Mouse (Mus musculus) midbrain, postnatal 0 days (tissue): ENCODE data around the gene C2cd4c. TPM values are rescaled to one million over a fixed set of nuclear protein-coding genes. Genes with fewer than 3 reads are reported as not detected.
A peak's percentile ranks its signal among the peaks of the same experiment; 100 is the strongest.

Experiments used
- ATAC-seq: fragments of 200-750 bp; cut with Nextera tagmentation; 2 replicates; pipeline ENCODE4 v1.8.0; 2017; ENCODE audit warnings: moderate number of reproducible peaks, mild to moderate bottlenecking, moderate TSS enrichment, moderate library complexity; ENCODE audit not compliant: low FRiP score
- DNase-seq: peaks from one replicate; pipeline ENCODE4 v3.0.0-alpha.2; 2015; ENCODE audit warnings: low spot score
- H3K27ac ChIP-seq: fragments of 300-500 bp; sonication (generic); 2 replicates; pipeline ENCODE4 v1.5.1; 2014; ENCODE audit warnings: low read depth, mild to moderate bottlenecking, low read length, mixed read lengths
- H3K27me3 ChIP-seq: fragments of 300-500 bp; sonication (generic); 2 replicates; pipeline ENCODE4 v1.6.1; 2014; ENCODE audit warnings: low read length, control low read depth, mixed read lengths; ENCODE audit not compliant: insufficient read depth
- H3K36me3 ChIP-seq: fragments of 300-500 bp; sonication (generic); 2 replicates; pipeline ENCODE4 v1.6.1; 2014; ENCODE audit warnings: low read length, control low read depth, mixed read lengths; ENCODE audit not compliant: insufficient read depth
- H3K4me1 ChIP-seq: fragments of 300-500 bp; sonication (generic); 2 replicates; pipeline ENCODE4 v1.6.1; 2014; ENCODE audit warnings: mild to moderate bottlenecking, control low read depth, antibody characterized with exemption, low read length, mixed read lengths; ENCODE audit not compliant: insufficient read depth
- H3K4me2 ChIP-seq: fragments of 300-500 bp; sonication (generic); 2 replicates; pipeline ENCODE4 v1.6.1; 2014; ENCODE audit warnings: low read depth, mild to moderate bottlenecking, low read length, mixed read lengths; ENCODE audit not compliant: poor library complexity, severe bottlenecking
- H3K4me3 ChIP-seq: fragments of 300-500 bp; sonication (generic); 2 replicates; pipeline ENCODE4 v1.5.1; 2014; ENCODE audit warnings: low read depth, mild to moderate bottlenecking, low read length, moderate library complexity
- H3K9ac ChIP-seq: fragments of 300-500 bp; sonication (generic); replicated peaks from 2 replicates; pipeline ENCODE4 v1.6.1; 2014; ENCODE audit warnings: mild to moderate bottlenecking, low read length, moderate library complexity, mixed read lengths; ENCODE audit not compliant: poor library complexity, severe bottlenecking
- H3K9me3 ChIP-seq: fragments of 300-500 bp; sonication (generic); 2 replicates; pipeline ENCODE4 v1.6.1; 2016; ENCODE audit warnings: low read length, control low read depth
- CTCF ChIP-seq: IDR thresholded peaks from 2 replicates; pipeline ENCODE4 v1.5.1; 2016; ENCODE audit warnings: antibody characterized with exemption, mild to moderate bottlenecking
- WGBS: fragments of 180-500 bp; shearing (Covaris S2); extraction: QIAGEN DNeasy Blood & Tissue Kit; methylation state at CpG from one replicate; pipeline ENCODE4 v1.1.7; 2014; 5-methylcytosine and 5-hydroxymethylcytosine counted together
- polyA plus RNA-seq: library from polyadenylated mRNA; unstranded; fragments of >200 nt; fragmentation: Nextera tagmentation; extraction: Ambion mirVana; gene quantifications from 2 replicates; pipeline ENCODE4 v1.2.1, GENCODE M21; 2015
- total RNA-seq: library from RNA; depleted of rRNA; stranded (reverse); fragments of >200 nt; gene quantifications from 2 replicates; pipeline ENCODE4 v1.2.3, GENCODE M21; 2014

C2cd4c gene
- total and polyA plus RNA-seq, 2 experiments from 2014 or later = 1.7 to 43.6 TPM

DNA sequence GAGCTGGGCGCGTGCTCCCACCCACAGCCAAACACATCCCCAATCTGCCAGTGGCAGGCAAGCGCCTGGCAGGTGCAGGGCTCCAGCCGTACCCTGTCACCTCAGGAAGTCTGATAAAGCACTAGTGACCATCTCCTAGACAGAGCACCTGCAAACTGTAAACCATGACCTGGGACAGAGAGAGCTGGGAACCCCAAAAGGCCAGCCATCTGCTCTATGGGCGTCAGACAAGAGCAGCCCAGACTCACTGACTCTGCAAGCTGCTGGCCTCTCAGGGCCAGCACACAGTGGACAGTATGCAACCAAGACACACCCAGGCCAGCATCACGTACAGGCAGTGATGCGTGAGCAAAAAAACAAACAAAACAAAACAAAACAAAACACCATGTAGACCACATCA is 34.9 kb downstream of the C2cd4c start:
- 77% methylated on average over 7 of the region's 7 CpGs for WGBS
- Histone ChIP-seq H3K36me3 (no peaks in the 10 kb centered on the region), H3K9me3 (no peaks in the 10 kb centered on the region), H3K9ac (no peak overlapping the region), H3K27me3 (no peaks in the 10 kb centered on the region), H3K4me2 (no peak overlapping the region), H3K4me1 (no peaks in the 10 kb centered on the region), H3K27ac (no peak overlapping the region), H3K4me3 (no peak overlapping the region)
- DNase-seq (no peak), ATAC-seq (no peak)
- no peak for TF ChIP-seq CTCF

DNA sequence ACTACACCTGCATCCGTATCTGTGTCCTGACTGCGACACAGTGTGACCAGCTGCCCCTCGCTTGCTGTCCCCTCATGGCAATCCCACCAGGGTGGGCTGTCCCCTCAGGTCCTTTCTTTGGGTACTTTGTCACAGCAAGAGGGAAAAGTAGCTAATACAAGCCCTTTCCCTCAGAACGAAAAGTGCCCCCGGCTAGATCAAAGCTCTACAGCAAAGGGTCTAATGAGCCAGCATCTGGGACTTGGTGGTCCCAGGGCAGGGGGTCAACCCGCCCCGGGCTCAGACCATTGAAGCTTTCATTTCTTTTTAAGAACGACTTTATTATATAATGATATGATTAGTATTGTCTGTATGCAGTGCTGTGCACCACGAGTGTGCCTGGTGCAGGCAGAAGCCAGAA is 35.5 kb downstream of the C2cd4c start:
- Histone ChIP-seq H3K4me3 (no peak overlapping the region), H3K9me3 (no peaks in the 10 kb centered on the region), H3K4me2 (no peak overlapping the region), H3K27ac (no peak overlapping the region), H3K9ac (no peak overlapping the region), H3K36me3 (no peaks in the 10 kb centered on the region), H3K27me3 (no peaks in the 10 kb centered on the region), H3K4me1 (no peaks in the 10 kb centered on the region)
- WGBS = 54% methylated on average over 9 of the region's 9 CpGs
- no peak for TF ChIP-seq CTCF
- DNase-seq (no peak), ATAC-seq (no peak)

DNA sequence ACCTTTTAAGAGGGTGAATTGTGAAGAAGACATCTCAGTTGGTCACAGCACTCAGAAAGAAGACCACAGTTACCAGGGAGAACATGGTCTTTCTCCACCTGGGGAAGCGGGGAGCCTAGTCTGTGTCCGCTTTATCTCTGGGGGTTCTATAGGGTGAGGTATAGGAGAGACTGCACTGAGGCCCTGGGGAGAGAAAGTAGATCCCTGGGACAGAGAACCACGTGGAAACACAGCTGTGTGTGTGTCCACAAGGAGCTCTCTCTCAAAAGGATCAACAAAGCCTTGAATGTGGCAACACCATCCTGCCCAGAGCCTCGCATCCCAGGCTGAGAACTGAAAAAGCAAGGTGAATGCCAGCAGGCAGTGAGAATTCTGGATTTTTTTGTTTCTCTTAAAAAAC is 36.4 kb downstream of the C2cd4c start:
- Histone ChIP-seq H3K27ac (no peak overlapping the region), H3K36me3 (no peaks in the 10 kb centered on the region), H3K4me2 (no peak overlapping the region), H3K4me3 (no peak overlapping the region), H3K9me3 (no peaks in the 10 kb centered on the region), H3K4me1 (no peaks in the 10 kb centered on the region), H3K9ac (no peak overlapping the region), H3K27me3 (no peaks in the 10 kb centered on the region)
- ATAC-seq = no peak
- no peak for DNase-seq
- 75% methylated on average over 4 of the region's 4 CpGs for WGBS
- no peak for TF ChIP-seq CTCF

DNA sequence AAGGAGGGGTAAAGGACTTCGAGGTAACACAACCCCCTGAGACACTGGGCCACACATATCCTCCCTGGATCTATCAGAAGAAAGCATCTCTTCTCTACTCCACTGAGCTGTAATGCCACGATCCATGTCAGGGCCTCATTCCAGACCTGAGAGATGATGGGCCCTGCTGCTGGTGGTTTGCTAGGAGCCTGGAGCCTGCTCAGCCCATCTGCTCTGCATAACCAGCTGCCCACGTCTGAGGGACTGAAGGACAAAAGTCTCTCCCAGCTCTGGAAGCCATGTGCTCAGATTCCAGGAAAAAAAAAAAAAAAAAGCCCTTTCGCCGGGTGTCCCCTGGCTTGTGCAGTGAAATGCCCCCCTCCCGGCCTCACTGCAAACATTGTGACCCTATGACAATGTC is 38.1 kb downstream of the C2cd4c start:
- no peaks in the 10 kb centered on the region for H3K9me3 ChIP-seq
- no peaks in the 10 kb centered on the region for H3K4me1 ChIP-seq
- H3K36me3 ChIP-seq = no peaks in the 10 kb centered on the region
- H3K4me2 ChIP-seq = no peak overlapping the region
- WGBS = 72% methylated on average over 6 of the region's 6 CpGs
- H3K4me3 ChIP-seq = no peak overlapping the region
- H3K27me3 ChIP-seq = no peaks in the 10 kb centered on the region
- H3K9ac ChIP-seq = no peak overlapping the region
- ATAC-seq (no peak), DNase-seq (peak; percentile 5)
- no peak for TF ChIP-seq CTCF
- H3K27ac ChIP-seq = no peak overlapping the region

DNA sequence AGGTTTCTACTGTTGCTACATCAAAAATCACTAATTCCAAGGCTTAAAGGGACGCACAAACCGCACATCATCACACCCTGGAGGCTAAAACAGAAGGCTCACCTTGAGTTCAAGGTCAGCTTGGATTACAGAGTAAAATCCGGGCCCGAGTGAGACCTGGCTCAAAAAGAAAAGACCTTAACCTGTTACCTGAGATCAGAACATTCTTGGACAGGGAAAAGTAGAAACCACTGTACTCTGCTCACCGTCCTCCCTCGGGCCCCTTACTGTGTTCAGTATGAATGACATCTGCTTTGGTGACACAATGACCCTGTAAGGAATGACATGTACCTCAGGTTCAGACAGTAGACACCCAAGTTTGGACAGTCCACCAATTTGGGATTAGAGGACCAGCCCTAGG is 39.0 kb downstream of the C2cd4c start:
- 91% methylated on average over 6 of the region's 6 CpGs for WGBS
- no peak for TF ChIP-seq CTCF
- H3K9me3 ChIP-seq = no peaks in the 10 kb centered on the region
- H3K36me3 ChIP-seq = no peaks in the 10 kb centered on the region
- H3K4me1 ChIP-seq = no peaks in the 10 kb centered on the region
- no peak overlapping the region for H3K4me3 ChIP-seq
- H3K27ac ChIP-seq = no peak overlapping the region
- no peak for DNase-seq
- H3K4me2 ChIP-seq = no peak overlapping the region
- ATAC-seq = no peak
- H3K9ac ChIP-seq = no peak overlapping the region
- no peaks in the 10 kb centered on the region for H3K27me3 ChIP-seq

DNA sequence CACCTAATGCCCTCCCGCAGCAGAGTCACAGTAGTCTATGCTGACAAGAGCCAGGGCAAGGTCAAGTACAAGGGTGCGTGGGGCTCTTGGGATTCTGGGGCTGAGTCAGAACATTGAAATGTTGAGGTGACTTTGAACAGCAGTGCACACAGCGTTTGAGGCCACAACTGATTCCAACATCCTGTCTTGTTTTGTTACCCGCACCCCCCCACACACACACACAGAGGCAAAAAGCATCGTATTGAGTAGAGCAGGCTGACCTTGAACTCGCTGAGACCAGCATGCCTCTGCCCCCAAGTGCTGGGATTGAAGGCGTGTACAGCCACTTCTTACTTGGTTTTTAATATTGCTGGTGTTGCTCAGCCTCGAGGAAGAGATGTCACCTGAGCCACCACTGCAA is 39.5 kb downstream of the C2cd4c start:
- H3K36me3 ChIP-seq = no peaks in the 10 kb centered on the region

More for the DNA sequence above, 39.5 kb downstream of the C2cd4c start:
- Histone ChIP-seq H3K9me3 (no peaks in the 10 kb centered on the region), H3K27me3 (no peaks in the 10 kb centered on the region), H3K4me3 (no peak overlapping the region), H3K4me2 (no peak overlapping the region), H3K27ac (no peak overlapping the region), H3K4me1 (no peaks in the 10 kb centered on the region), H3K9ac (no peak overlapping the region)
- TF ChIP-seq CTCF = no peak
- ATAC-seq = no peak
- no peak for DNase-seq
- 85% methylated on average over 8 of the region's 8 CpGs for WGBS
